Mouse (Mus musculus) hindlimb bud, embryonic 11.5 days (tissue): ENCODE results near the gene Aunip.

Source experiments
- DNase-seq: peaks from one replicate; pipeline ENCODE4 v3.0.0-alpha.2; 2012; ENCODE audit warnings: low read depth, low spot score; ENCODE audit errors: extremely low spot score

The Aunip gene

GRCm38 (mm10) chr4:134510845-134511411 lies at the start of gene Aunip:
Aunip (plus strand) TSS chr4:134510999.
- DNase-seq: peak; percentile 60

DNA sequence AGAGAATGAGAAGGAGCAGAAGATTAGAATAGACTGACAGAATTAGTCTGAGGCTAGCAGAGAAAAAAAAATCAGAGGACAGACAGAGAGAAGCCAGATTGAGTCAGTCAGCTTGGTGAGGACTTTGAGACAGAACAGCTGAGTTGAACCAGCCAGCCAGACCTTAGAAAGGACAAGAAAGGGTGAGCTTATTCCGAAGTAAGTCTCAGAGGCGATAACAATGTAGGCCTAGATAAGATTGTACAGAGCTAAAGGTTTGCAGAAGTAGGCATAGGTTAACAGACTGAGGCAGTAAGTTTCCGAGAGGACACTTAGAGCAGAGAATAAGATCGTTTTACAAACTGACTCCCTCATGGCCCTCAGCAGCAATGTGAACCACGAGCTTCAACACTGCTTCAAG lies 49.5 kb upstream of the Aunip start:
- no peak for DNase-seq

DNA sequence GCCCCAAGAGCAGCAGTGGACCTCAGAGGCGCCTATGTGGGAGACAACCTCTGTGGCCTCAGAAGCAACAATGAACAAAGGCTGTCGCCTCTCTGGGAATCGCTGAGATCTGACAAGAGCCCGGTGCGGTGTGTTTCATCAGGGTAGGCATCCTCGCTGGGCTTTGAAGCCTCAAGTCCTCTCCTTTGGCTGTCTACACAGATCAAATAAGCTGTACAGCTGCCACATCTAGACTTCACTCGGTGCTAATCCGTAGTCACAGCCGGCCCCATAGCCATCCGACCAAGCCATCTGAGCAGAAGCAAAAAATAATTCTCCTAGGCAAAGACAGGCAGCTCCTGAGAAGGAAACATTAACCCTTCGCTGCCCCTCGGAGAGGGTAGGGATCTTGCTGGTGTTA lies 45.0 kb upstream of the Aunip start:
- no peak for DNase-seq

GRCm38 (mm10) chr4:134466381-134467262 lies 44.2 kb upstream of the Aunip start:
- no peak for DNase-seq

DNA sequence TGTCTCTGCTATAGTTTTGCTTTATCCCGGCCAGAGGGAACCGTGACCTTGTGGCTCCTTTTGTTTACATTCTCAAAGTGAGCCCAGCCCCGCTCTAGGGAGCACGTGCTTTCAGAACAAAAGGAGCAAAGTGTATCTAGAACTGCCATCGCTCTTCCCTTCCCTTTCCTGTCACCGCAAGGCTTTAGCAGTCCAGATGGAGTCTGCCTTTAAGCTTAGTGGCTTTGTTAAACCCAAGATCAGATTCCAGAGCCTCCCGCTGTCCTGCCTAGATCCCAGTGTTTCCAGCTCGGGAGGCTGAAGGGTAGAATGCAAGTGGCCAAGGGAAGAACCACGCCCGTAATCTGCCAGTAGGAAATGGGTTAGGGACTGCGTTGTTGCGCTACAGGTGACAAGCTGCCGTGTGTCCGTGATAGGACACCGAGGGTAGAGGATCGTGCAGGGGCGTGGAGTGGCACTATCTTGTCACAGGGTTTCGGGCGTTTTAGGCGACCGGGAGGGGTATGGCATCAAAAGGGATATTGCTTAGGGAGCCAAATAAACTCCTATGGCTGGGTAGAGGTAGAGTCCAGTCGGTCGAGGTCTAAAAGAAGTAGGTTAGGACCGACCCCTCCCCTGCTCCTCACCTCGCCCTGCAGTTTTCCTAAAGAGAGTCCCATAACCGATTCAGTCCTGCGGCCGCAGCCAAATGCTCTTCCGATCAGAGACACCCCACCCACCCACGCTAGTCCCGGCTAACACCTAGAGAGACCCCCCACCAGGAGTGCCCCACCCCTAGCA lies 43.2 kb upstream of the Aunip start:
- no peak for DNase-seq

DNA sequence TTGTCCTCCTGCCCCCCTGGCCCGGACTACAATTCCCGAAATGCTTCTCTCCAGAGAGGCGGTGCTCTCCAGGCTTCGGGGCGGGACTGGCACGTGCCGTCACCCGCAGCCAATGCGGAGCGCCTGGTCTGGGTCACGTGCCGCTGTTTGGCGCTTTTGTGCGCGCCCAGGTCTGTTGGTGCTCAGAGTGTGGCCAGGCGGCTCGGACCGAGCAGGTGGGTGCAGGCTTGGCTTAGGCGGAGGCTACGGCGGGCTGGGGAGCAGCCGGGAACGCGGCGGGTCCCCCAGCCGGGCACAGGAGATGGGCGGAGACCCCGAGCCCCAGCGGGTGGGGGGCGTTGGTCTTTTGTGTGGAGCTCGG lies 42.6 kb upstream of the Aunip start, which contains the start of gene Stmn1:
TSS of gene Stmn1 (plus strand) at position 106 of the 361 bp plus-strand sequence.
- DNase-seq: peak; percentile 77

- peak; percentile 54 for DNase-seq
These were observed 42.1 kb upstream of the Aunip start for GRCm38 (mm10) chr4:134468578-134469266.

DNA sequence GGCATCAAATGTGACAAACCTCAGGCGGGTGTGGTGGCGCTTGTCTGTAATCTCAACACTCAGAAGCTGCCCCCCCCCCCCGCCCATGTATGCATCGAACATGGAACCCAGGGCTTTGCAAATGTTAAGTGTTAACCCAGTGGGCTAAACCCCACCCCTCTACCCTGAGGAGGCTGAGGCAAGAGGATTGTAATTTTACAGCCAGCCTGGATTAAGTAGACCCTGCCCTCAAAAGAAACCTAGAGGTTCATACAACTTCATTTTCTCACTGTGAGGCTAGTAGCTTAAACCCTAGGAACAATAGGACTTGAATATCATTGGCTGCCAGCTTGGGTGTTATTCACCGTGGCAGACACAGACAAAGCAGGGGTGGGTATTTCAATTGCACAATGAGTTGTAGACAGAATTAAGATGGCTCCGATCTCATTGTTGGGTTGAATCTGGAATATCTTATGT lies 41.4 kb upstream of the Aunip start:
- DNase-seq: no peak

- DNase-seq: no peak
These were observed 40.8 kb upstream of the Aunip start for GRCm38 (mm10) chr4:134469985-134470384.

GRCm38 (mm10) chr4:134471469-134471868 lies 39.3 kb upstream of the Aunip start:
- DNase-seq: no peak

GRCm38 (mm10) chr4:134473764-134474163 lies 37.0 kb upstream of the Aunip start:
- no peak for DNase-seq

GRCm38 (mm10) chr4:134474240-134474639 lies 36.6 kb upstream of the Aunip start:
- DNase-seq: no peak

GRCm38 (mm10) chr4:134476899-134477298 lies 33.9 kb upstream of the Aunip start:
- no peak for DNase-seq

- no peak for DNase-seq
These were observed 32.8 kb upstream of the Aunip start for GRCm38 (mm10) chr4:134478031-134478430.

DNA sequence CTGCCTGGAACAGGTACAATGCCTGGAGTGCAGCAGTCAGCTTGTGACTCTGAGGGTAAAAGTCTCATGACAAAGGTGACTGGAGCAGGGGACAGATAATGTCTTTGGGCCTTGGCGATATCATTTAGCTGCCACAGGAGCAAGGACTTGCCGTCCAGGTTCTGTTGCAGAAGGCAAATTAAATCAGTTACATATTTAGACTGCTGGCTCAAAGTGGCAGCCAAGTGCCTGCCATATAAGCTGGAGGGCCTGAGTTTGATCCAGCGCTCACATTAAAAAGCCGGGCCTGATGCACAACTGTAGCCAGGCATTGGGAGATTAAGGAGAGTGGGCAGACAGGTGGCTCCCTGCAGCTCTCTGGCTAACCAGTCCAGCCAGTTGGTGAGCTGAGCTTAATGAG lies 31.0 kb upstream of the Aunip start:
- DNase-seq: no peak

GRCm38 (mm10) chr4:134480864-134481263 lies 29.9 kb upstream of the Aunip start:
- DNase-seq: no peak

DNA sequence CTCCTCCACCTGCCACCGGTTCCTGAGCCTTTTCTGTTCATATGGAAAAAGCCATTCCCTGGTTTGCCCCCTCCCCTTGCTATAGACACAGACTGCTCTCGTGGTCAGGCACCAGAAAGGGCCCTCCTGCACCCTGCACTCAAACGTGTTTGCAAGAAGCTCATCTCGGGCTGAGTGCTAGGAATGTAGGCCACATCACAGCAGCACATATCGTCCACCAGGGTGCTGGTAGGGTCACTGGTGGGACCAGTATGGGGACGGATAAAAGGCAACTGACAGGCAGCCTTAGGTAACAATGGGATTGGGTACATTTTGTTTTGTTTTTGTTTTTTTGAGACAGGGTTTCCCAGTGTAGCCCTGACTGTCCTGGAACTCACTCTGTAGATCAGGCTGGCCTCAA lies 29.5 kb upstream of the Aunip start:
- no peak for DNase-seq

DNA sequence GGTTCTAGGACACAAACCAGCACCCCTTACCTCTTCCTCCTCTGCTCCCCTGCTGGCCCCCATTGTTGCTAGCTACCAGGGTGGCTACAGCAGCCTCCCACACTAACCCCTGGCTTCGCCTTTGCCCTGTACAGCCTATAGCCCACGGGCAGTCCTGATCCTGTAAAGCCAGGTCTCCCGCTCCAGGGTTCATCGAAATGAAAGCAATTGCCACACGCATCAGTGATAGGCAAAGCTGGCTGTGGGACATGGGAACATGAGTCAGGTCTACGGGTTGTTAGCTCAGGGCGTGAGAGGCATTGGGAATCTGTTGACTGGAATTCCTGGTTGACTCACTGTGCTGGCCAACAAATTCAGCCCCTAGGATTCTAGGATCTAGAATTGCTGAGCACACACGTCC lies 28.4 kb upstream of the Aunip start:
- no peak for DNase-seq

DNA sequence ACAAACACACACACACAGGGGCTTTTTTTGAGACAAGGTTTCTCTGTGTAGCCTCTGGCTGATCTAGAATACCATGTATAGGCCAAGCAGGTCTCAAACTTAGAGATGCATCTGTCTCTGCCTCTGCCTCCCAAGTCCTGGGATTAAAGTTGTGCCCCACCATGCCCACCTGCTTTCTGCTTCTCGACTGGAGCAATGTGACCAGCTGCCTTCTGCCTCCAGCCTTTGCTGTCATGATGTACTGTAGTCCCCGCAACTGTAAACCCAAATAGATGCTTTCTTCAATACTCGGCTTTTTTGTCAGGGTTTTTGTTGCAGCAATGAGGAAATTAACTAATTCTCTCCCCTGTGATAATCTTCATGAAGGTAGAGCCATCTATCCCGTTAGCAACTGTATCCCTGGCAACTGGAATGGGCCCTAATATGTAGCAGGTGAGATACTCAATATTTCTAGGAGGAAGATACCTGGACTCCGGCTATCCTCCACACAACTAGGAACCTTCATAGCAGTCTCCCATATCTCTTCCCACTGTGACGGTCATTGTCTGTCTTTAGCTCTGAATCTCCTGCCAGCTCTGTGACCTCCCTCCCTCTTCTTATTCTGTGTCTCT lies 27.6 kb upstream of the Aunip start:
- DNase-seq: no peak

- no peak for DNase-seq
These were observed 27.1 kb upstream of the Aunip start for GRCm38 (mm10) chr4:134483696-134484095.

DNA sequence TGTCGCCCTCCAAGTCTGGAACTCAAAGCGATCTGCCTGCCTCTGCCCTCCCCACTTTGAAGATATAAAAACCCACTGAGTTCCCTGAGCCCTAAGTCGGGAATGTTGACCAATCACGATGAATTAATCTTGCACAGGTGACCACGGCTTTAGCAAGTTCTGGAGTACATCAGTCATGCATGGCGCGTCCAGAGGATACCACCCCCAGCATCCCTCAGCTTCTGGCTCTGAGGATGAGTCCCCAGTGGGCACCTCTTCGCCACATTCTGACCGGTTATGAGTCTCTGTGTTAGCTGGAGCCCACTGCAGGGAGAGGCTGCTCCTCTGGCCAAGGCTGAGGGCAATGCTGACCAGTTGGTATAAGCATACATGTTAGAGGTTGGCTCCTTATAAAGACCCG lies 26.6 kb upstream of the Aunip start:
- no peak for DNase-seq
